Mouse (Mus musculus): ENCODE results near the gene Olfr323. TPM values are rescaled to one million over a fixed set of nuclear protein-coding genes. Genes with fewer than 3 reads are reported as not detected.

Olfr323 gene
- polyA plus RNA-seq, 1 experiment from 2014 or later: not detected

GRCm38 (mm10) chr11:58602800-58603560, 27.3 kb downstream of the Olfr323 start:
- 72% methylated on average over 6 of the region's 6 CpGs for WGBS
- no peaks in the 10 kb centered on the region for H3K27me3 ChIP-seq
- no peak overlapping the region for H3K9ac ChIP-seq
- no peaks in the 10 kb centered on the region for H3K4me1 ChIP-seq (replicated peaks)
- H3K4me2 ChIP-seq: no peak overlapping the region
- H3K36me3 ChIP-seq: no peaks in the 10 kb centered on the region
- no peak overlapping the region for H3K4me3 ChIP-seq
- no peaks in the 10 kb centered on the region for H3K9me3 ChIP-seq (replicated peaks)
- ATAC-seq (replicated peaks; ENCODE audit: insufficient number of reproducible peaks, insufficient read depth, low FRiP score, low read depth): no peak
- H3K27ac ChIP-seq: no peak overlapping the region

- no peak for ATAC-seq (replicated peaks; ENCODE audit: insufficient number of reproducible peaks, insufficient read depth, low FRiP score, low read depth)
- Histone ChIP-seq H3K4me3 (no peak overlapping the region), H3K27me3 (no peaks in the 10 kb centered on the region), H3K27ac (no peak overlapping the region), H3K4me1 (replicated peaks) (no peaks in the 10 kb centered on the region), H3K9me3 (replicated peaks) (no peaks in the 10 kb centered on the region), H3K36me3 (no peaks in the 10 kb centered on the region), H3K4me2 (no peak overlapping the region), H3K9ac (no peak overlapping the region)
These were observed 28.2 kb downstream of the Olfr323 start for GRCm38 (mm10) chr11:58602062-58602461.

GRCm38 (mm10) chr11:58597837-58598236, 32.5 kb downstream of the Olfr323 start:
- H3K4me2 ChIP-seq: no peak overlapping the region
- peaks cover 3% of the 10 kb centered on the region; the same call in 1 of the 2 replicates for H3K27me3 ChIP-seq
- no peak overlapping the region for H3K4me3 ChIP-seq
- H3K4me1 ChIP-seq (replicated peaks): no peaks in the 10 kb centered on the region
- no peaks in the 10 kb centered on the region for H3K9me3 ChIP-seq (replicated peaks)
- no peaks in the 10 kb centered on the region for H3K36me3 ChIP-seq
- 81% methylated on average over 13 of the region's 13 CpGs for WGBS
- no peak overlapping the region for H3K9ac ChIP-seq
- no peak overlapping the region for H3K27ac ChIP-seq
- no peak for ATAC-seq (replicated peaks; ENCODE audit: insufficient number of reproducible peaks, insufficient read depth, low FRiP score, low read depth)

GRCm38 (mm10) chr11:58594814-58595213, 35.5 kb downstream of the Olfr323 start, which contains the start of gene Olfr324:
Gene Olfr324, plus strand, starts transcription at chr11:58595114.
- WGBS: 74% methylated on average over 6 of the region's 6 CpGs
- Histone ChIP-seq H3K27me3 (peaks cover 3% of the 10 kb centered on the region; the same call in 1 of the 2 replicates), H3K9me3 (replicated peaks) (no peaks in the 10 kb centered on the region), H3K4me1 (replicated peaks) (no peaks in the 10 kb centered on the region), H3K9ac (no peak within 1 kb of the TSS), H3K27ac (no peak within 1 kb of the TSS), H3K36me3 (no peaks in the 10 kb centered on the region), H3K4me2 (no peak within 1 kb of the TSS), H3K4me3 (no peak within 1 kb of the TSS)
- ATAC-seq (replicated peaks; ENCODE audit: insufficient number of reproducible peaks, insufficient read depth, low FRiP score, low read depth): no peak

- Histone ChIP-seq H3K27ac (no peak overlapping the region), H3K4me3 (no peak overlapping the region), H3K27me3 (no peaks in the 10 kb centered on the region), H3K9ac (no peak overlapping the region), H3K9me3 (replicated peaks) (no peaks in the 10 kb centered on the region), H3K36me3 (no peaks in the 10 kb centered on the region), H3K4me2 (no peak overlapping the region), H3K4me1 (replicated peaks) (no peaks in the 10 kb centered on the region)
- ATAC-seq (replicated peaks; ENCODE audit: insufficient number of reproducible peaks, insufficient read depth, low FRiP score, low read depth): no peak
- WGBS: 62% methylated on average over 3 of the region's 3 CpGs
These were observed 41.6 kb downstream of the Olfr323 start for GRCm38 (mm10) chr11:58588620-58589250.

- H3K4me2 ChIP-seq: no peak overlapping the region
- WGBS: 61% methylated on average over 7 of the region's 7 CpGs
- no peak overlapping the region for H3K4me3 ChIP-seq
- H3K36me3 ChIP-seq: no peaks in the 10 kb centered on the region
- no peak overlapping the region for H3K9ac ChIP-seq
- no peaks in the 10 kb centered on the region for H3K27me3 ChIP-seq
- no peak for ATAC-seq (replicated peaks; ENCODE audit: insufficient number of reproducible peaks, insufficient read depth, low FRiP score, low read depth)
- H3K27ac ChIP-seq: no peak overlapping the region
- no peaks in the 10 kb centered on the region for H3K9me3 ChIP-seq (replicated peaks)
- no peaks in the 10 kb centered on the region for H3K4me1 ChIP-seq (replicated peaks)
These were observed 42.4 kb downstream of the Olfr323 start for GRCm38 (mm10) chr11:58587898-58588348.

GRCm38 (mm10) chr11:58578636-58579035, 51.7 kb downstream of the Olfr323 start:
- no peak for ATAC-seq (replicated peaks; ENCODE audit: insufficient number of reproducible peaks, insufficient read depth, low FRiP score, low read depth)
- WGBS: 61% methylated on average over 8 of the region's 8 CpGs

GRCm38 (mm10) chr11:58577430-58577829, 52.9 kb downstream of the Olfr323 start, which contains the start of gene Olfr325:
Gene Olfr325, plus strand, starts transcription at chr11:58577730.
- H3K9ac ChIP-seq: no peak within 1 kb of the TSS
- no peaks in the 10 kb centered on the region for H3K36me3 ChIP-seq
- H3K27me3 ChIP-seq: no peaks in the 10 kb centered on the region
- H3K9me3 ChIP-seq (replicated peaks): no peaks in the 10 kb centered on the region
- H3K27ac ChIP-seq: no peak within 1 kb of the TSS
- 84% methylated on average over 1 of the region's 1 CpGs for WGBS
- no peak within 1 kb of the TSS for H3K4me2 ChIP-seq
- no peak within 1 kb of the TSS for H3K4me3 ChIP-seq
- no peak for ATAC-seq (replicated peaks; ENCODE audit: insufficient number of reproducible peaks, insufficient read depth, low FRiP score, low read depth)
- H3K4me1 ChIP-seq (replicated peaks): no peaks in the 10 kb centered on the region

More at GRCm38 (mm10) chr11:58578636-58579035, 51.7 kb downstream of the Olfr323 start:
- H3K9me3 ChIP-seq (replicated peaks): no peaks in the 10 kb centered on the region
- H3K27me3 ChIP-seq: no peaks in the 10 kb centered on the region
- H3K27ac ChIP-seq: no peak overlapping the region
- no peak overlapping the region for H3K4me2 ChIP-seq
- no peak overlapping the region for H3K9ac ChIP-seq
- H3K36me3 ChIP-seq: no peaks in the 10 kb centered on the region
- H3K4me1 ChIP-seq (replicated peaks): no peaks in the 10 kb centered on the region
- H3K4me3 ChIP-seq: no peak overlapping the region

Other genes with a start within 250 kb of the Olfr323 start
- gene 1810065E05Rik, start 209.4 kb downstream of the Olfr323 start, polyA plus RNA-seq (2015; fragmentation: Nextera tagmentation; extraction: Ambion mirVana): not detected in 2 replicates
- gene Gm12253, start 197.9 kb downstream of the Olfr323 start, polyA plus RNA-seq (2015; fragmentation: Nextera tagmentation; extraction: Ambion mirVana): not detected in 2 replicates
- not detected in 2 replicates for gene Lypd9, start 177.6 kb downstream of the Olfr323 start, polyA plus RNA-seq (2015; fragmentation: Nextera tagmentation; extraction: Ambion mirVana)
- gene Olfr30, start 168.2 kb downstream of the Olfr323 start, polyA plus RNA-seq (2015; fragmentation: Nextera tagmentation; extraction: Ambion mirVana): not detected in 2 replicates
- not detected in 2 replicates for gene Olfr332, start 137.9 kb downstream of the Olfr323 start, polyA plus RNA-seq (2015; fragmentation: Nextera tagmentation; extraction: Ambion mirVana)
- not detected in 2 replicates for gene Olfr331, start 127.9 kb downstream of the Olfr323 start, polyA plus RNA-seq (2015; fragmentation: Nextera tagmentation; extraction: Ambion mirVana)
- 0.11 TPM in 1 of 2 replicates, not detected in the other for gene Olfr330, start 95.7 kb downstream of the Olfr323 start, polyA plus RNA-seq (2015; fragmentation: Nextera tagmentation; extraction: Ambion mirVana)
- gene Olfr329-ps, start 84.1 kb downstream of the Olfr323 start, polyA plus RNA-seq (2015; fragmentation: Nextera tagmentation; extraction: Ambion mirVana): not detected in 2 replicates
- gene Olfr328, start 74.9 kb downstream of the Olfr323 start, polyA plus RNA-seq (2015; fragmentation: Nextera tagmentation; extraction: Ambion mirVana): not detected in 2 replicates
- 0.06 TPM in 1 of 2 replicates, not detected in the other for gene Olfr224, start 59.9 kb downstream of the Olfr323 start, polyA plus RNA-seq (2015; fragmentation: Nextera tagmentation; extraction: Ambion mirVana)
- gene Olfr325, start 52.8 kb downstream of the Olfr323 start, polyA plus RNA-seq (2015; fragmentation: Nextera tagmentation; extraction: Ambion mirVana): not detected in 2 replicates
- gene Olfr324, start 35.4 kb downstream of the Olfr323 start, polyA plus RNA-seq (2015; fragmentation: Nextera tagmentation; extraction: Ambion mirVana): not detected in 2 replicates
- not detected in 2 replicates for gene 2210407C18Rik, start 14.4 kb downstream of the Olfr323 start, polyA plus RNA-seq (2015; fragmentation: Nextera tagmentation; extraction: Ambion mirVana)
- 0.16 and 0.44 TPM in 2 replicates for gene Trim58, start 10.0 kb upstream of the Olfr323 start, polyA plus RNA-seq (2015; fragmentation: Nextera tagmentation; extraction: Ambion mirVana)
- not detected in 2 replicates for gene Olfr322, start 28.3 kb upstream of the Olfr323 start, polyA plus RNA-seq (2015; fragmentation: Nextera tagmentation; extraction: Ambion mirVana)
- not detected in 2 replicates for gene Olfr320, start 50.6 kb upstream of the Olfr323 start, polyA plus RNA-seq (2015; fragmentation: Nextera tagmentation; extraction: Ambion mirVana)
- gene Olfr319, start 68.7 kb upstream of the Olfr323 start, polyA plus RNA-seq (2015; fragmentation: Nextera tagmentation; extraction: Ambion mirVana): not detected in 2 replicates
- not detected in 2 replicates for gene Olfr318, start 93.5 kb upstream of the Olfr323 start, polyA plus RNA-seq (2015; fragmentation: Nextera tagmentation; extraction: Ambion mirVana)
- gene Olfr317, start 108.7 kb upstream of the Olfr323 start, polyA plus RNA-seq (2015; fragmentation: Nextera tagmentation; extraction: Ambion mirVana): not detected in 2 replicates
- gene Olfr316, start 122.2 kb upstream of the Olfr323 start, polyA plus RNA-seq (2015; fragmentation: Nextera tagmentation; extraction: Ambion mirVana): not detected in 2 replicates
- gene Olfr315, start 142.7 kb upstream of the Olfr323 start, polyA plus RNA-seq (2015; fragmentation: Nextera tagmentation; extraction: Ambion mirVana): not detected in 2 replicates
- not detected in 2 replicates for gene Olfr314, start 152.5 kb upstream of the Olfr323 start, polyA plus RNA-seq (2015; fragmentation: Nextera tagmentation; extraction: Ambion mirVana)
- gene Fam183b, start 171.5 kb upstream of the Olfr323 start, polyA plus RNA-seq (2015; fragmentation: Nextera tagmentation; extraction: Ambion mirVana): 0.62 and 1.1 TPM in 2 replicates
- gene Olfr313, start 184.5 kb upstream of the Olfr323 start, polyA plus RNA-seq (2015; fragmentation: Nextera tagmentation; extraction: Ambion mirVana): 0.14 TPM in 1 of 2 replicates, not detected in the other
- gene Olfr312, start 198.7 kb upstream of the Olfr323 start, polyA plus RNA-seq (2015; fragmentation: Nextera tagmentation; extraction: Ambion mirVana): 0.11 and 0.16 TPM in 2 replicates
- 0.11 and 0.14 TPM in 2 replicates for gene Olfr311, start 208.8 kb upstream of the Olfr323 start, polyA plus RNA-seq (2015; fragmentation: Nextera tagmentation; extraction: Ambion mirVana)
- 3.8 and 4.6 TPM in 2 replicates for gene Gm12258, start 216.7 kb upstream of the Olfr323 start, polyA plus RNA-seq (2015; fragmentation: Nextera tagmentation; extraction: Ambion mirVana)
- 3.2 and 4.7 TPM in 2 replicates for gene 2810021J22Rik, start 236.7 kb upstream of the Olfr323 start, polyA plus RNA-seq (2015; fragmentation: Nextera tagmentation; extraction: Ambion mirVana)